In genomic region chr9:90275906-90276305, GRCm38 (mm10) we compare ENCODE assay signal across 18 mouse cellular contexts. TPM values are rescaled to one million over a fixed set of nuclear protein-coding genes. Genes with fewer than 3 reads are reported as not detected.
DNase-seq lines count a peak whose midpoint lies in the region; ATAC-seq and TF ChIP-seq lines count a peak whose summit lies in the region.
"Had no signal": no experiment of that assay in that cellular context is flagged by ENCODE, and none has a peak within 500 bp of the region (broad histone marks: within the 10 kb centered on the region; RNA-seq: fewer than 3 reads in every experiment).

No protein-coding gene starts in this region.

- H3K36me3 ChIP-seq in lung, embryonic 15.5 days, result no peaks in the 10 kb centered on the region
- H3K36me3 ChIP-seq in intestine, embryonic 16.5 days (ENCODE audit: control insufficient read depth, insufficient read depth, low read length), result no peaks in the 10 kb centered on the region
- no peaks in the 10 kb centered on the region for H3K36me3 ChIP-seq in macrophage (ENCODE audit: inconsistent target)
- H3K36me3 ChIP-seq: midbrain, embryonic 10.5 days had no signal

- peak overlapping the region; percentile 33; the same call in 1 of the 2 replicates for H3K27ac ChIP-seq in lung, embryonic 15.5 days
- peak overlapping the region; percentile 98 for H3K27ac ChIP-seq in bone marrow macrophage, adult 2 months (ENCODE audit: insufficient read depth, low read depth, low read length)
- H3K27ac ChIP-seq in intestine, embryonic 16.5 days (ENCODE audit: low read length), result peak overlapping the region; percentile 55
- peak overlapping the region; percentile 91 for H3K27ac ChIP-seq in macrophage
- H3K27ac ChIP-seq: forebrain, embryonic 13.5 days; gastrocnemius, adult 2 months; left cerebral cortex, adult 2 months; liver, embryonic 14.5 days; midbrain, embryonic 10.5 days had no signal

- H3K4me1 ChIP-seq in lung, embryonic 15.5 days, result peaks cover 23% of the 10 kb centered on the region
- H3K4me1 ChIP-seq in bone marrow macrophage, adult 2 months (ENCODE audit: control insufficient read depth, insufficient read depth, low read length), result peaks cover 46% of the 10 kb centered on the region
- H3K4me1 ChIP-seq in intestine, embryonic 16.5 days (ENCODE audit: control insufficient read depth, insufficient read depth, low read length), result peaks cover 10% of the 10 kb centered on the region
- H3K4me1 ChIP-seq: forebrain, embryonic 13.5 days had no signal

- TF ChIP-seq POLR2A in bone marrow macrophage, adult 2 months (IDR thresholded peaks at IDR 0.05; ENCODE audit: borderline replicate concordance, low read depth, low read length), result no peak

- no peak for TF ChIP-seq CTCF in bone marrow macrophage, adult 2 months (IDR thresholded peaks at IDR 0.05; ENCODE audit: low read depth, low read length)

- no peak for DNase-seq in lung, postnatal 4 days
- DNase-seq in spleen, postnatal 10 days (ENCODE audit: low spot score in 2 of 2), result no peak
- DNase-seq in cerebellum, adult 9-10 months, result no peak
- DNase-seq in cerebellum, postnatal 10 days, result no peak
- DNase-seq: adrenal gland, adult 8-10 months; cerebellum, adult 2 months; gastrocnemius, adult 2 months; kidney, adult 18-20 months; kidney, postnatal 10 days had no signal

- 82% methylated on average over 5 of the region's 5 CpGs for WGBS in lung, embryonic 15.5 days
- 85% methylated on average over 5 of the region's 5 CpGs for WGBS in intestine, embryonic 16.5 days
- WGBS in macrophage (ENCODE audit: missing documents), result 90% methylated on average over 3 of the region's 5 CpGs

- no peak overlapping the region for H3K4me2 ChIP-seq in lung, embryonic 15.5 days
- no peak overlapping the region for H3K4me2 ChIP-seq in intestine, embryonic 16.5 days (ENCODE audit: low read depth, low read length)
- H3K4me2 ChIP-seq: forebrain, embryonic 13.5 days; heart, embryonic 11.5 days had no signal

- no peak overlapping the region for H3K9ac ChIP-seq in lung, embryonic 15.5 days
- 0 out of 2 replicates have a peak overlapping the region, but pooled peaks have one; percentile 15 for H3K9ac ChIP-seq in intestine, embryonic 16.5 days (ENCODE audit: low read depth, low read length)
- H3K9ac ChIP-seq: forebrain, embryonic 13.5 days; liver, embryonic 14.5 days had no signal

- no peaks in the 10 kb centered on the region for H3K27me3 ChIP-seq in lung, embryonic 15.5 days
- H3K27me3 ChIP-seq in intestine, embryonic 16.5 days (replicated peaks; ENCODE audit: control insufficient read depth, insufficient read depth, low read length), result no peaks in the 10 kb centered on the region

- no peaks in the 10 kb centered on the region for H3K79me2 ChIP-seq in macrophage (ENCODE audit: inconsistent target)

- no peaks in the 10 kb centered on the region for H3K9me3 ChIP-seq in lung, embryonic 15.5 days
- no peaks in the 10 kb centered on the region for H3K9me3 ChIP-seq in intestine, embryonic 16.5 days (ENCODE audit: control insufficient read depth, low read length)
- H3K9me3 ChIP-seq: forebrain, embryonic 13.5 days; midbrain, embryonic 10.5 days had no signal

- no peak for ATAC-seq in lung, embryonic 15.5 days (ENCODE audit: borderline replicate concordance, extremely low read depth, low FRiP score, low TSS enrichment)
- no peak for ATAC-seq in intestine, embryonic 16.5 days
- ATAC-seq: forebrain, embryonic 13.5 days had no signal

- H3K4me3 ChIP-seq in lung, embryonic 15.5 days, result no peak overlapping the region
- H3K4me3 ChIP-seq in bone marrow macrophage, adult 2 months (ENCODE audit: insufficient read depth, low read length), result no peak overlapping the region
- no peak overlapping the region for H3K4me3 ChIP-seq in intestine, embryonic 16.5 days (ENCODE audit: low read length)
- H3K4me3 ChIP-seq in macrophage (ENCODE audit: inconsistent target), result no peak overlapping the region
- H3K4me3 ChIP-seq: forebrain, embryonic 13.5 days; gastrocnemius, adult 2 months; left cerebral cortex, adult 2 months; midbrain, embryonic 10.5 days had no signal

RNA-seq across cellular contexts. Expression of gene Tbc1d2b, which starts 5.3 kb away (rescaled TPM):
- 20.9 and 22.7 TPM in 2 replicates for polyA plus RNA-seq in lung, embryonic 15.5 days (2015; fragmentation: Nextera tagmentation; extraction: Ambion mirVana)
- 49.1 and 55.0 TPM in 2 replicates for polyA plus RNA-seq in bone marrow macrophage, adult 2 months (2012; ENCODE audit: insufficient read depth, insufficient read length, missing spikeins)
- polyA plus RNA-seq in intestine, embryonic 16.5 days (2015; fragmentation: Nextera tagmentation; extraction: Ambion mirVana), result 9.3 and 11.0 TPM in 2 replicates
- total RNA-seq in macrophage (2018; cell fraction: chromatin; rRNA removed), result 100 to 1,000 TPM; 104 to 459 (median 241) TPM
- 100 to 1,000 TPM in 2 of 26 experiments, 10 to 100 TPM in 24; 58.3 to 112 (median 76.4) TPM for total RNA-seq in macrophage (2018; cell fraction: cytosol; rRNA removed)
- 100 to 1,000 TPM; 110 to 294 (median 189) TPM for total RNA-seq in macrophage (2018; cell fraction: nucleus; rRNA removed)
- polyA plus RNA-seq in macrophage (2018), result 31.2 to 52.4 TPM (median 52.4 TPM) in 3 replicates

Comparison
In these comparisons a context has a peak if more than half of its experiments do, and no peak if none do; other contexts are left out.
1. H3K27ac ChIP-seq: peak in every context shown above with its lines; median percentile 98 in bone marrow macrophage, adult 2 months; 91 in macrophage; 55 in intestine, embryonic 16.5 days; 33 in lung, embryonic 15.5 days.